Mouse (Mus musculus): ENCODE data around the gene Zscan26. TPM values are rescaled to one million over a fixed set of nuclear protein-coding genes. Genes with fewer than 3 reads are reported as not detected.

Gene Zscan26
- total RNA-seq, 2 experiments from 2014 or later = 43.8 to 58.5 TPM

DNA sequence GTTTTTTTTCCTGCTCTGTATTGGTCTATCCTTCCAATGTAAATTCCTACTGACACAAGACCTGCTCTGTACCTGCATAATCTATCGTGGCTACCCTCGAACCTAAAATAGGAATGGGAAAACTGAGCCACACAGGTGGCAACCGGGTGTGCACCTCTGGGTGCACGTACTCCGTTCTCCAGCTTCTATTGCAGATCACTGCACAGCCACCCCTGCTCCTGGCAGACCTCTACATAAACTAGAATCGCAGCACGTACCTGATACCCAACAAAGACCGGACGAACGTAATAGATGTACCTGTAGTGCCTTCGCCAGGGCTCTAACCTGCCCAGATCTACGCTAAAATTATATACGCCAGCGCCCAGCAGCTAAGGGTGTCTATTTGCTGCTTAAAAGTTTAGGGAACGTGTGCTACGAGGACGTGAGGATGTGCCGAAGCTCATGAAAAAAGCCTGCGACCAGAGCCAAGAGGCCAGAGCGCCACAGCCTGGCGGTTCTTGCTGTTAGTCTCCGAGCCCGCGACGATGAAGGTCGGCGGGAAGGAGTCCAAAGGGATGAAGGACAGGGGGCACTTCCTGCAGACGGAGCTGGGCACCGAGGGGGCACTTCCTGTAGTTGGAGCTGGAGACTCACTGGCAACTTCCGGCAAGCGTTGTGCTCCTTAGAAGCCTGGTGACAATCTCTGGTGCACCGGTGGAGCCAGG lies 12.9 kb downstream of the Zscan26 start, which contains the start of gene Pgbd1:
Pgbd1 (minus strand) TSS at position 556 of the 704 bp plus-strand sequence.
- DNase-seq (ENCODE audit: low spot score in 2 of 2) = peak; percentile 72 to 74
- intact Hi-C loops (cut with DNase I) = no loop called here

DNA sequence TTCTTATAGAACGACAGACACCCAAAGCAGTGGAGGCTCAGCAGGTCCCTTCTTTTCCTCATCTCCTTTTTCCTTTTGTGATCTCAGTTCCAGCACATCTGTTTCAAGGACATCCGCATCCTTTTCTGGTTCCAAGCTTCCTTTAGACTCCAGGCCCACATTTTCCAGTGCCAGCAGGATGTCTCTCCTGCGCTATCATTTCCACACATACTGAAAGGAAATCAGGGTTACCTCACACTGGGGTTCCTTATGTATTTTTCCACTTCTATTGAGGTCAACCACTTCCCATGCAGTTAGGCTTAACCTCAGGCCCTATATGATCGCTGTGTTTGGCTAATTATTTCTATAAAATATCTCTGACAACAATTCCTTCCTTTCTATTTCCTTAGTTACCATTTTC lies 18.1 kb downstream of the Zscan26 start:
- DNase-seq (ENCODE audit: low spot score in 2 of 2) = no peak
- intact Hi-C loops (cut with DNase I) = no loop called here

DNA sequence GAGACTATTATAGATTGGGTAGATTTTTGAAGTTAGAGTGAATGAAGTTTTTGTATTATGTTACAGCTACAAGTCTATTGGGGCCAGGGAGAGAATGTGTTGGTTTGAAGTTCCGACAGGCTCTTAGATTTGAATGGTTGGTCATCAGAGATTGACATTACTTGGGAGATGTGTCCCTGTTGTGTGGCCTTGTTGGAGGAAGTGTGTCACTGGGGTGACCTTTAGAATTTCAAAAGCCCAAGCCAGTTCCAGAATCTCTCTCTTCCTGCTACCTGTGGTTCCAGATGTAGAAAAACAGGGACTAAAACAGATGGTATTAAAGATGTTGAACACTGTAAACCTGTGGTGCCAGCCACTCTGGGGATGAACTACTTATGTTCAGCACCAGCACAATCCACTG lies 25.9 kb downstream of the Zscan26 start:
- intact Hi-C loops (cut with DNase I) = no loop called here

DNA sequence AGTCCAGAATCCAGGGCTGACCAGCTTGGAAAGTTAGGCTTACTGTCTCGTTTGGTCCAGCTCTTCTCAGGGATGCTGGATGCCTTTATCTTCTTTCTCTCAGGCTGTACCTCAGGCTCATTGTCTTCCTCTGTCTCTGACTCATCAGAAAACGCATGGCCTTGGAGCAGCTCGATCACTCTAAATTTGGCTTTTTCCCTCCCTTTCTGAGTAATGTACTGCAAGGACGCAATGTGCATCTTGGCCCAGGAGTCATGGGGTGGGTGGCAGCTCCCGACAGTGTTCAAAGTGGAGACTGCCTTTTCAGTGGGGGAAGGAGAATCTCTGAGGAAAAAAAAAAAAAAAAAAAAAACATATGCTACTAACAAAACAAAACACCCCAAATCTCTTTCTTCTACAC lies 30.2 kb downstream of the Zscan26 start:
- intact Hi-C loops (cut with DNase I) = no loop called here
- no peak for DNase-seq (ENCODE audit: low spot score in 2 of 2)

More for the DNA sequence above, 25.9 kb downstream of the Zscan26 start:
- no peak for DNase-seq (ENCODE audit: low spot score in 2 of 2)

DNA sequence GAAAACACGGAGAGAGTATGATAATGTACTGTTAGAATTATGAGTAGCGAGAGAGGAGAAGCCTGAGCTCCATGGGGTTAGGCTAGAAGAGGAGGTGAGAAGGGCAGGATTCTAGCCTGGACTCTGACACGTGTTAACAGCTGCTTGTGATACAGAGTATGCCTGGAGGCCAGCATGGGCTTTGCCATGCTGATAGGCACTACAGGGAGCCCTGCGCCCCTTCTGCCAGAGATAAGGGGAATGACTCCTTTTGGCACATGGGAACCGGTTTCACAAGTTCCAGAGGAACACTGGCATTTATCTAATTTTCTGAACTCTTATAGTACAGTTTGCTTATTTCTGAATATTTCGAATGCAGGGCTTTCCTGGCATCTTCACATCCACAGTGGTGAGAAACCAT lies 34.7 kb downstream of the Zscan26 start:
- intact Hi-C loops (cut with DNase I) = no loop called here
- DNase-seq (ENCODE audit: low spot score in 2 of 2) = no peak

DNA sequence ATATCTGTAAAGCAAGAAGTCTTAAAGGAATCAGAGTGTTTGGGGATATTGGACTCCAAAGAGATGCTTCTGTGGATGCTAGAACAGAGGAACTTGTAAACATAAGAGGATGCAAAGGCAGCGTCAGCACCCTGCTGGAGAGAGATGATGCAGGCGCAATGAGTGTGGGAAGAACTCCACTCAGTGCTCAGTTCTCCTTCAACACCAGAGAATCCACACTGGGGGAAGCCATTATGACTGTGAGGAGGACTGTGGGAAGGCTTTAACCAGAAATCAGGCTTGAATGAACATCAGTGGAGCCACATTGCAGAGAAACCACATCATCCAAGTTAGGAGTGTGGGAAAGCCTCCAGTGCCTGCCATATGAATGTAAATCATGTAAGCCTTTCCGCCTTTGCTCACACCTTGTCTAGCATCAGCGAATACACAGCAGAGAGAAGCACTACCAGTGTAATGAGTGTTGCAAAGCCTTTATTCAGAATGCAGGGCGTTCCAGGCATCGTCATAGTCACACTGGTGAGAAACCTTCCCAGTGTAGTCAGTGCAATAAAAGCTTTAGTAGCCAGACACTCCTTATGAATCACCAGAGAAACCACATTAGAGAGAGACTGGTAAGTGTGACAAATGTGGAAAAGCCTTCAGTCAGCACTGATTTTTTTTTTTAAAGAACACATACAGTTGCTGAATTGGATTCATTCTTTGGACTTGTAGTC lies 36.1 kb downstream of the Zscan26 start:
- DNase-seq (ENCODE audit: low spot score in 2 of 2) = peak in 1 of 2 experiments; percentile 11

DNA sequence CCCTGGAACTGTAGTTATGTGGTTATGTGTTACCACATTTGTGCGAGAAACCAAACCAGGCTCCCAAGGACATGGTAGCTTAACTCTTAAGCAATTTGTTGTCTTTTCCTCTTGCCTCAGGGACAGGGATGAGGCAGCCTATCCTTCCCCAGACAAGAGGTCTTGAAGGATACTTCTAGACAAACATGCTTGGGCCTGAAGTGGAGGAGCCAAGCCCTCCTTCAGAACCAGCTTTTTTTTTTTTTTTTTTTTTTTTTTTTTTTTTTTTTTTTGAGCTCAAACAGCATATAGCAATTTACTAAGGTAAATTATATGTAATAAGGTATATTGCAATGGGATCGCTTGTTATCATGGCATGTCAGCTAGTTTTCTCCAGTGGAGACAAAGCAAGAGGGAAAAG lies 37.8 kb downstream of the Zscan26 start:
- DNase-seq (ENCODE audit: low spot score in 2 of 2) = no peak
- intact Hi-C loops (cut with DNase I) = no loop called here

More for the DNA sequence above, 36.1 kb downstream of the Zscan26 start:
- intact Hi-C loops (cut with DNase I) = no loop called here

DNA sequence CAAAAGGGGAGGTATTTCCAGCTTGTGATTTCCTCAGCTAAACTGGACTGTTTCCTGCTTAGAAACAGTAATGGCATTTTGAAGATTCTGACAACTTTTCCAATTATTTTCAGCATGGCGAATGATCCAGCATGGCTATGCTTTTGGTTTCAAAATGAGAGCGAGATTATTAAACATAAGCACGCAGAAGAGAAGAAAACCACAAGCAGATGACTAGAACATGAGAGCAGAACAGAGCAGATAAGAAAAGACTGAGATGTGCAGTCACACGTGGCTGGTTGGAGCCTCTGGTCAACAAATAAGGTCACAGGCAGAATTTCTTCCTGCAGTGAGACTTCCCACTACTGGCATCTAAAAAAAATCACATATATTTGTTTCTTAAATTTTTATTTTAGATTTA lies 38.3 kb downstream of the Zscan26 start:
- DNase-seq (ENCODE audit: low spot score in 2 of 2) = no peak
- intact Hi-C loops (cut with DNase I) = no loop called here

DNA sequence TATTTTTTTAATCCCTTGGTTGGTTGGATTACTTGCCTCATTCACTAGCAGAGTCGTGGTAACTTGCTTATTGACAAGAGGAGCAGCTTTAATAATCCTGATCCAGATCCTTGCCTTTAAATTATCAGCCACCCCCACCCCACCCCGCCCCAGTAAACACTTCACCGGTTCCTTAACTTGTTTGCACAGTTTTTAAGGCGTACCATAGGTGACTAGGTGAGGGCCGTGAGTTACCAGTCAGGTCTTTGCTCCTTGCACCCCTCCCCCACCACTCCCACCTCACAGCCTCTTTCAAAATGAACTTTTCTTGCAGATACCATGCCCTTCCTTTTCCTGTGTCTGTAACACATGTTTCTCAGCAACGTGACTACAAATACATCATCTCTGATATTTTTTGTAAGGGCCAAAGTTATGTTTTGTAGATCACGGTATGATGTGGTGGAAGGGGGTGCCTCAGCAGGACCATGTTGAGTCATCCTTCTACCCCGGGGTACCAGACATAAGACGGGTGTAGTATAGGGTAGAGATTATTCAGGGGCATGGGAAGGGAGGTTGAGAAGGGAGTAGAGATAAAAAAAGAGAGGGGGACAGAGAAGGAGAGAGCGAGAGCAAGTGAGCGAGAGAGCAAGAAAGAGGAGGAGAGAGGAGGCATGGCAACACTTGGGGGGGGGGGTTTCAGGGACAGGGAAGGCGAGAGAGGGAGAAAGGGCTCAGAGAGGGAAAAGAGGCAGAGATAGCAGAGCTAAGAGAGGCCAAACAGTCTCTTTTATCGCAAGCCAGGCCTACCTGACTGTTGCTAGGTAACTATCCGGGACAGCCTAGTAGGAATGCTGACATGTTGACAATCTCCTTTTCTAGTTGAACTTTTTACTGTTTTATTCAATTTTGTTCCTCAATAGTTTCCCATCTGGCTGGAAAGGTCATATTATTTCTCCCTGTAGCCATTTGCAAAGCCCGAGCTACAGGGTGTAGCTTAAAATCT lies 39.0 kb downstream of the Zscan26 start:
- DNase-seq (ENCODE audit: low spot score in 2 of 2) = no peak
- intact Hi-C loops (cut with DNase I) = no loop called here

DNA sequence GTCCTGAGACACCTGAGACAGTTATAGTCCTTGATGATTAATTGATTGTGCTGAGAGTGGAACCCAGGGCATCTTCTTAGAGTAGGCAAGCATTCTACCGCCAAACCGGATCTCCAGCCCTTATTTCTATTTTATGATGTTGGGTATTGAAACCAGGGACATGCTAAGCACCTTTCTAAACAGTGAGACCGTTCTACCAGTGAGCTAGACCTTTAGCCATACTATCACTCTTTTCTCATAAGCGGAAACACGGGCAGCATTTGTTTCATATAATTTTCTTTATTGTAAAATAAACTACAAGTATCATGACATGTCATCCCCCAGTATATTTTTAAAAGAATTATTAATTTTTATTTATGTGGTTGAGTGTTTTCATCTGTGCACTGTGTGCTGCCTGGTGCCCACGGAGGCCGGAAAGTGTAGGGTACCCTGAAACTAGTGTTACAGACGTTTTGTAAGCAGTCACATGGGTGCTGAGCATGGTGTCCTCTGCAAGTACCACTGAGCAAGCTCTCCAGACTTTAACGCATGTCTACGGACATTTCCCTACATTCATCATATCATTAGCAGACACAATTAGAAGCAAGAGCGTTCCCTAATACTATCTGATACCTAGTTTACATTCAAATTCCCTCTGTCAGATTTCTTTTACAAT lies 44.6 kb downstream of the Zscan26 start:
- no peak for DNase-seq (ENCODE audit: low spot score in 2 of 2)
- intact Hi-C loops (cut with DNase I) = loop anchor here (2.0 kb wide), 1 partner anchor 44 kb away; the partner anchor contains the start of gene Zscan26

DNA sequence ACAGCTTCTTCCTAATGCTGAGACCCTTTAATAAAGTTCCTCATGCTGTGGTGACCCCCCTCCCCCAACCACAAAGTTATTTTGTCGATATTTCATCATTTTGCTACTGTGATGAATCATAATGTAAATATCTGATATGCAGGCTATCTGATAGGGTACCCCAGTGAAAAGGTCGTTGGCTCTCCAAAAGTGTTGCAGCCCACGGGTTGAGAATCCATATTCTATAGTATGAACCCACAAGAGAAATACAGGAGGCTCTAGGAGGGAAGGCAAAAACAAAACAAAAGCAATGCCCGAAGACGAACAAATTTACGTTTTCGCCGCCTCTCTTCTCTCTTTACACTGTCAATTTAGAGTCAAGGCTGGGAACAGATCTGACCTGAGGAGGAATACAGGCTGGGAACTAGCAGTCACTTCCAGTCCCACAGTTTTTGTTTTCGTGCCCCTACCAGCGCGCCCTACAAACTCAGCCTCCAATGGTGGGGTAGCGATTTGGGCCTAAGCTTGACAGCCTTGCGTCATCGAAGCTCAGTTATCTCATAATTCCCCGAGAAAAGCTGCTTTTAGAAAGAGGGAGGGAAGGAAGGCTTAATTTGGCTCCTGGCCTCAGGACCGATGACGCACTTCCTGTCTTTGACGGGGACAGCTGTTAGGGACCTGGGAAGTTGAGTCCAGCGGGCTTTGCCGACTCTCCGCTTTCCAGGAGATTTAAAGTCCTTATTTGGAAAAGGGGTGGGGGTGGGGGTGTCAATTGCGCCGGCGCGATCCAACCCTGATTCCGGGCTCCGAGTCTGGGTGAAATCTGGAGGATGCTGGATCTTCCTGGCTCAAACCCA lies 45.3 kb downstream of the Zscan26 start:
- intact Hi-C loops (cut with DNase I) = loop anchor here (1.0 to 2.0 kb wide), 2 partner anchors 45 kb away; partner anchors contain the start of gene Zscan26

DNA sequence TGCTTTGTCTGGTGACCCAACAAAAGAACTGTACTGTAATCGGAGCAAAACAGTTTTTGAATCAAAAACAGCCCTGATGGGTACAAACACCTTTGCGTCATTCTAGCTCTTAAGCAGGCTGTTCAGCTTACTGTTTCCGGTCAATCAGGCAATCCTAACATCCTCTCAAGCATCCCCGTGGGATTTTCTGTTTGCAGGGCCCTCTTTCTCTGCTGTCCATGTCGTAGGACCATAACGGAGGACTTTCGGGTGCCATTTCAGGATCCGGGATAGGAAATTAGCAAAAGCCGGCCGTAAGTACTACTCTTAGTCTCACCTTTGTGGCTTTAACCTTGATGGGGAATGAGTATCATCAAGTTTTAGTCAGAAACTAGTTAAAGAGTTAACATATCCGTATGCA lies 46.2 kb downstream of the Zscan26 start:
- intact Hi-C loops (cut with DNase I) = loop anchor here (1.0 kb wide), 1 partner anchor 44 kb away; no protein-coding TSS in a partner anchor
- no peak for DNase-seq (ENCODE audit: low spot score in 2 of 2)

More for the DNA sequence above, 45.3 kb downstream of the Zscan26 start:
- DNase-seq (ENCODE audit: low spot score in 2 of 2) = peak; percentile 86 to 89

DNA sequence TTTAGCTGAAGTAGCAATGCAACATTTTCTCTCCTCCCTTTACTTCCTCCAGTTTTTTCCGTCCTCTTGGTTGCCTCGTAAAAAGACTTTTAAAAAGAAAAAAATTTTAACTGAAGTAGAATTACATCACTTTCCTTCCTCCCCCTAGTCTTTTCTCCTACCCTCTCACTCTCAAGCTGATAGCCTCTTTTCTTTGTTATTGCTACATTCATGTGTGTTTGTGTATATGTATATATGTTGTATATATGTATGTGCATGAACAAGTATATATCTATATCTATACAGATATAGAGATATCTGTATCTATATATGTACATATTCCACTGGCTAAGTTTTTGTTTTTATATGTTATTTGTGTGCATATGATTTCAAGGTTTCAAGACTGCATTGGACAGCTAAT lies 50.7 kb downstream of the Zscan26 start:
- DNase-seq (ENCODE audit: low spot score in 2 of 2) = no peak
- intact Hi-C loops (cut with DNase I) = loop anchor here (1.0 to 5.0 kb wide), 3 partner anchors 41 to 129 kb away; partner anchors contain the start of genes Gm10065, Zkscan4, Zkscan8 and Zscan12

DNA sequence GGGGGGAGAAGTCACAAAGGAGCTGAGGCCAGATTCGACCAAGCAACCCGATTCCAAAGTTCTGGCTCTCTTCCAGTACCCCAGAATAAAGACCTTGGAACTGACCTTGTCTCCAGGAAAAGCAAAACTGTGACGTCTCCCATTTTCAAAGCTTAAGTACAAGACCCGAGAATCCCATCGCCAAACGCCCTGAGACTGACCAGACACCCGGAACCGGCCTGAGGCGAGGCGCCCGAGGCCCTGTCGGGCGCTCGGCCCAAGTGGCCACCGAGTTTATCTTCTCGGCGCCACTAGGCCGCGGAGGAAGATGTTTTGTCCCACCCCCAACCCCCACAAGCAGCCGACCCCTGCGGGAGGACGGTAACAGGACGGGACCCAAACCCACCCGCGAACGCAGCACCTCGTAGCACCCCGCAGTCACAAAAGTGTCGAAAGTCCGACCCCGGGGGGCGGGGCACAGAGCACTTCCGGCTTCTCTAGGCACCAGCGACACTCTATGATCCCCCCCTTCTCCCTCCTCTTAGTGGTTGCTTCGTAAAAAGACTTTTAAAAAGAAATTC lies 51.2 kb downstream of the Zscan26 start, which contains the start of gene Zkscan3:
Zkscan3 (minus strand) TSS at position 469 of the 560 bp plus-strand sequence.
- intact Hi-C loops (cut with DNase I) = loop anchor here (1.0 to 5.0 kb wide), 3 partner anchors 40 to 130 kb away; partner anchors contain the start of genes Gm10065, Zkscan4, Zkscan8 and Zscan12
- peak; percentile 77 to 82 for DNase-seq (ENCODE audit: low spot score in 2 of 2)

DNA sequence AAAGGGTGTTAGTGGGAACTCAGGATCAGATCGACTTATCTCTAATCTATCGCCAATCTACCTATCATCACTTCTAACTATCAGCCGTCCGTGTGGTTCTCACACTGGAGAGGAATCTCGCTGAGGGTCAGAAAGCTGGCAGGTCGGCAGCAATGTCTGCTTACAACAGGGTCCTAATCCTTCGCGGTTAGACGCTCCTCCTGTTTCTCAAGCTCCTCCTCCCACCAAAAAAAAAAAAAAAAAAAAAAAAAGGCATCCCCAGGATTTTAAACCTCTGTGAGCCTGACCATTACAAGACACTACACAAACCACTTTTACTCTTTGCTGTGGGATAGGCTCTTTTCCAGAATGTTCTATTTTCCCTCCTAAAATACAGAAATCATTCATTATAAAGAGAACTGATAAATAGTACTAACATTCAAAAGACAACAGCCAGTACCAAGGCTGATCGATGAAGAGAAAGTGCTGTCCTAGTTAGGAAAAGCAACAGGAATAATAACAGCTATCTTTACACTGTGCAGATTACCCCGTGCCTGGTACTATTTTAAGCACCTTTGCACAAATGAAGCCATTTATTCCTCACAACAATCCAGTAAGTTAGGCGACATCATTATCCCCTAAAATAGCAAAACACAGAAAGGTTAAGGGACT lies 51.8 kb downstream of the Zscan26 start:
- intact Hi-C loops (cut with DNase I) = loop anchor here (1.0 to 5.0 kb wide), 3 partner anchors 39 to 131 kb away; partner anchors contain the start of genes Gm10065, Zkscan4, Zkscan8 and Zscan12

DNA sequence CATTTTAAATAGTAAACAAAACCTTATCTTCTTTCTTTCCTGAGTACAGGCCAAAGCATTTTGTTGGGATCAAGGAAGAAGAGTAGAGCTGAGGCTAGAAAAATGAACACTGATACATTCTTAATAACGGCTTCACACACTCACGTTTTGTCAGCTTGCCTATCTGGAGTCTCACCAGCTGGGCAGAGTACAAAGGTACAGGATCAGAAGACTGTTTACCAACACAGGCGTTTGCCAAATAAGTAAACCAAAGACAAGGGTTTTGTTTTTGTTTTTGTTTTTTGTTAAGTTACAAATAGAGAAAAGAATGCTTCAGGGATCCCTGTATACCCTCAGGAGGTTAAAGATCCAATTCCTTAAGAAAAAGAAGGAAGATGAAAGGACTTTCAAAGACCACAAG lies 52.4 kb downstream of the Zscan26 start:
- no peak for DNase-seq (ENCODE audit: low spot score in 2 of 2)
- intact Hi-C loops (cut with DNase I) = loop anchor here (5.0 kb wide), 1 partner anchor 131 kb away; the partner anchor contains the start of gene Zkscan8

More for the DNA sequence above, 51.8 kb downstream of the Zscan26 start:
- no peak for DNase-seq (ENCODE audit: low spot score in 2 of 2)

DNA sequence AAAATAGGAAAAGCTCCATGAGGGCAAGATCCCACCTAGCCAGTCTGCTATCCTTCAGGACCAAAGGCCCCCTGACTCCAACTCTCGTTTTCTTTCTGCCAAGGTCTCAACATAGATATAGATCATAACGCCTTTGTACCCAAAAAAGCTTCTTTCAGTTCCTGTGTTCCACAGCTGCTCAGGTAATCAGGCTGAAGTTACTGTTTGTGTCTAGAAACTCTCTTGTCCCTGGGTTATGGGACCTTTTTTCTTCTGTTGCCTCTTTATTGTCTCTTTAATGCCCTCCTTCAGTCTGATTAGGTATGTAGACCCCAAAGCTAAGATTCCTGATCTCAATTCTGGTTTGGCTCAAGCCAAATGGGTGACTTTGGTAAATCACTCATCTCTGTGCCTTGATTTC lies 56.0 kb downstream of the Zscan26 start:
- intact Hi-C loops (cut with DNase I) = no loop called here
- DNase-seq (ENCODE audit: low spot score in 2 of 2) = no peak
